Mouse (Mus musculus): ENCODE data around the gene Lpcat4. TPM values are rescaled to one million over a fixed set of nuclear protein-coding genes. Genes with fewer than 3 reads are reported as not detected.
A peak's percentile ranks its signal among the peaks of the same experiment; 100 is the strongest.

Lpcat4 gene
- polyA plus RNA-seq, 1 experiment = 28.3 TPM

- no peak overlapping the region for H3K27ac ChIP-seq (ENCODE audit: control insufficient read depth, insufficient read depth, low read depth, low read length, poor library complexity)
- TF ChIP-seq POLR2A (IDR thresholded peaks at IDR 0.05; ENCODE audit: borderline replicate concordance, control insufficient read depth, low read depth, low read length) (no peak), CTCF (IDR thresholded peaks at IDR 0.05; ENCODE audit: control insufficient read depth, insufficient read depth, low read length) (no peak)
- H3K4me1 ChIP-seq (ENCODE audit: control insufficient read depth, insufficient read depth, low read length) = no peaks in the 10 kb centered on the region; the same call in 1 of the 2 replicates
- WGBS = 89% methylated on average over 6 of the region's 6 CpGs
- H3K4me3 ChIP-seq (replicated peaks; ENCODE audit: control insufficient read depth, low read depth, low read length) = no peak overlapping the region
These were observed 6.9 kb downstream of the Lpcat4 start for GRCm38 (mm10) chr2:112246193-112246592.

DNA sequence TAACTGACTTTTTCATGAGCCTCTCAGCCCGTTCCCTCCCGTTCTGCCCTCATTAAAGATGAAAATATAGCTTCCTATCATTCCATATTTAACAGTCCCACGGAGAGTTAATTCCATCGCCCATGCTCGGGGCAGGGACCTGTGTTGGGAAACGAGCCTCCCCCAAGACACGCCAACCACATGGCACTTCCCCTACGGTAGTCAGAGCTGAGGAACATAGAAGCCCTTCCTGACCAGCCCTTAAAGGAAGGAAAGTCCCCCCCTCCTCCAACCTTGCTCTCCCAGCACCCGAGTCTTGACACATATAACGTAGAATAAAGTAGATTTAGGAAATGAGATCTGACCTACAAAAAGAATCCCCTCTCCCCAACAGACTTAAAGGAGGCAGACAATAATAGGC, 8.1 kb downstream of the Lpcat4 start:
- 14% methylated on average over 10 of the region's 10 CpGs for WGBS
- TF ChIP-seq CTCF (IDR thresholded peaks at IDR 0.05; ENCODE audit: control insufficient read depth, insufficient read depth, low read length) = no peak
- no peak for TF ChIP-seq POLR2A (IDR thresholded peaks at IDR 0.05; ENCODE audit: borderline replicate concordance, control insufficient read depth, low read depth, low read length)
- H3K27ac ChIP-seq (ENCODE audit: control insufficient read depth, insufficient read depth, low read depth, low read length, poor library complexity) = no peak overlapping the region
- no peak overlapping the region for H3K4me3 ChIP-seq (replicated peaks; ENCODE audit: control insufficient read depth, low read depth, low read length)
- no peaks in the 10 kb centered on the region for H3K4me1 ChIP-seq (ENCODE audit: control insufficient read depth, insufficient read depth, low read length)

DNA sequence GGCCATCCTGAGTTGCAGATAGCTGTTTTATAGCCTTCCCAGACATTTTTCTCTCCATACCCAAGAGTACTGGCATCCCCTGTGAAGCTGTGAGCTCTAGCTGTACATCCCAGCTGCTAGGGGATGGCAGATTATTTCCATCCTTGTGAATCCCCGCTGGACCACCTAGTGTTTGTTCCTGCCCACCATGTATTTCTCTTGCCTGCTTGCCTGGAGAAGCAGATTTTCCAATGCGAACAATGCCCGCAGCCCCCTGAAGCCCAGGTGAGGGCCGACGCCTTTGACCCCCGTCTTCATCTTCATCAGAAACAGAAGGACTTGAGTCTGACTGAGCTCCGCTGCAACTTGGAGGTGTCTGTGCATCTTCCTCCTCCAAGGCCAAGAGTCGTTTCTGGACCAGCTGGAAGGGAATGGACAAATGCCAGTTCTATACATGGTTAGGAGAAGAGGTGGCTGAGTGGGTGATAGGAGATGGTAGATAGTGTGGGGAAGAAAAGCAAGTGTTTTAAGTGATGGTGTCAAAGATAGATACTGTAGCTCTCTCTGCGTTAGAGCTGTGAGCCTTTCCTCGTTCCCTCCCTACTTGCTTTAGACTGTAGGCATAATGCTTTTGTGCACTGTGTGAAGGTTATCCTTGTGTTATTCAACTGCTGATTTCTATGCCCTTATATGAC, 10.6 kb downstream of the Lpcat4 start:
- TF ChIP-seq CTCF (IDR thresholded peaks at IDR 0.05; ENCODE audit: control insufficient read depth, insufficient read depth, low read length) (no peak), POLR2A (IDR thresholded peaks at IDR 0.05; ENCODE audit: borderline replicate concordance, control insufficient read depth, low read depth, low read length) (no peak)
- no peaks in the 10 kb centered on the region for H3K4me1 ChIP-seq (ENCODE audit: control insufficient read depth, insufficient read depth, low read length)
- WGBS = 87% methylated on average over 10 of the region's 10 CpGs
- no peak overlapping the region for H3K27ac ChIP-seq (ENCODE audit: control insufficient read depth, insufficient read depth, low read depth, low read length, poor library complexity)
- no peak overlapping the region for H3K4me3 ChIP-seq (replicated peaks; ENCODE audit: control insufficient read depth, low read depth, low read length)

- TF ChIP-seq POLR2A (IDR thresholded peaks at IDR 0.05; ENCODE audit: borderline replicate concordance, control insufficient read depth, low read depth, low read length) (no peak), CTCF (IDR thresholded peaks at IDR 0.05; ENCODE audit: control insufficient read depth, insufficient read depth, low read length) (no peak)
- H3K27ac ChIP-seq (ENCODE audit: control insufficient read depth, insufficient read depth, low read depth, low read length, poor library complexity) = no peak overlapping the region
- WGBS = 62% methylated on average over 7 of the region's 7 CpGs
- H3K4me1 ChIP-seq (ENCODE audit: control insufficient read depth, insufficient read depth, low read length) = no peaks in the 10 kb centered on the region; the same call in 1 of the 2 replicates
- no peak overlapping the region for H3K4me3 ChIP-seq (replicated peaks; ENCODE audit: control insufficient read depth, low read depth, low read length)
These were observed 15.6 kb downstream of the Lpcat4 start for GRCm38 (mm10) chr2:112254675-112255515.

DNA sequence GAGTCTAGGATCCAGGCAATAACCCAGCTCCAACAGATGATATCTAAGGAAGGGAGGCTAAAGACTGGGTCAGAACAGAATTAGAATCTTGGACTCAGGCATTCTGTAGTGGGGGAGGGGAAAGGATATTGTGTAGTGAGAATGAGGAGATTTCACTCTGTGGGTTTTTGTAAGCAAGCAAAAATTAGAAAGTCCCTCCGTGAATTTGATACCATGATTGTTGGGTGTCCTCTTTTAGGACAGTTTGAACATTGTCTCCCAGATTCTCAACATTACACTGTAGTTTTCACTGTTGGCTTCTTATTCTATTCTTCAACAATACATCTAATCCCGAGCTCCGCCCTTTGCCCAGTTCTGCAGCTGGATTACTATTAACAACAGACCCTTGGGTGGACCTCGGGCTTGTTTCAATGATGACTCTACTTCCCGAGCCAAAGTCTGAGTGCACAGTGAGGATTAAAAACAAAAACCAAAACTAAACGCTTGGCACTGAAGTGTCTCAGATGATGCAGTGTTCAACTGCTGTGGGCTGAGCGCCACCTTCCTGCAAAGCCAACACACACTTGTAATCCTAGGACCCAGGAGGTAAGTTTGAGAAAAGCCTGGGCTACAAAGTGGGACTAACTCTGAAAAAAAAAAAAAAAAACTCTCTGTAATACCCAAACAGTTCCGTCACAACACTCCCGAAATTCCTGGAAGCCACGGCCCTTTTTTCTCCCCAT, 20.1 kb downstream of the Lpcat4 start, which contains the start of gene Nutm1:
Gene Nutm1 (minus strand): TSS at position 51 of the 722 bp plus-strand sequence.
- H3K27ac ChIP-seq (ENCODE audit: control insufficient read depth, insufficient read depth, low read depth, low read length, poor library complexity) = no peak within 1 kb of the TSS
- WGBS = 46% methylated on average over 10 of the region's 10 CpGs
- TF ChIP-seq POLR2A (IDR thresholded peaks at IDR 0.05; ENCODE audit: borderline replicate concordance, control insufficient read depth, low read depth, low read length) (no peak), CTCF (IDR thresholded peaks at IDR 0.05; ENCODE audit: control insufficient read depth, insufficient read depth, low read length) (peak; percentile 61)
- no peaks in the 10 kb centered on the region; the same call in 1 of the 2 replicates for H3K4me1 ChIP-seq (ENCODE audit: control insufficient read depth, insufficient read depth, low read length)
- H3K4me3 ChIP-seq (replicated peaks; ENCODE audit: control insufficient read depth, low read depth, low read length) = no peak within 1 kb of the TSS

- H3K4me3 ChIP-seq (replicated peaks; ENCODE audit: control insufficient read depth, low read depth, low read length) = peak within 1 kb of the TSS; percentile 74
- TF ChIP-seq POLR2A (IDR thresholded peaks at IDR 0.05; ENCODE audit: borderline replicate concordance, control insufficient read depth, low read depth, low read length) (peak; percentile 79), CTCF (IDR thresholded peaks at IDR 0.05; ENCODE audit: control insufficient read depth, insufficient read depth, low read length) (peak; percentile 67)
- WGBS = under 1% methylated on average over 36 of the region's 36 CpGs
- H3K27ac ChIP-seq (ENCODE audit: control insufficient read depth, insufficient read depth, low read depth, low read length, poor library complexity) = 0 out of 2 replicates have a peak within 1 kb of the TSS, but pooled peaks have one; percentile 16
- H3K4me1 ChIP-seq (ENCODE audit: control insufficient read depth, insufficient read depth, low read length) = no peaks in the 10 kb centered on the region
These were observed 22.7 kb downstream of the Lpcat4 start, which contains the start of gene Nop10 for GRCm38 (mm10) chr2:112261748-112262653. Gene Nop10, plus strand, starts transcription at chr2:112261926.

DNA sequence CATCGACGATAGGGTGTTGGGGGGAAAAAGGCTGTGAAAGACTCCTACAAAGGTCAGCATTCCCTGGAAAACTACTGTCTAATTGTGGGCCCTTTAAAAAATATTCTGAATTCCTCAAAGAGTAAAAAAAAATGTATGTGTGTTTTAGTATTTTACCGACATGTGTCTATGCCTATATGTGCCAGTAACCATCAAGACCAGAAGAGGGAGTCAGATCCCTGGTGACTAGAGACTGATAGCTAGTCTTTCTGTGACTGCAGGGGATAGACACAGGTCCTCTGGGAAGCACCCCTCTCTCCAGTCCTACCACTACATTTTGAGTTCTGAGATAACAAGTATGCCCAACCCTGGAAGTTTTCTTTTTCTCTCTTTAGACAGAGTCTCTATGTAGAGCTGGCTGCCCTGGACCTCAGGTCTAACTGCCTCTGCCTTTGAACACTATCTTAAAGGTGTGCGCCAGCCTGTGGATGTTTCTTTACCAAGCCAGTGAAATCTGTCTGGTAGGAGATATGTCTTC, 23.6 kb downstream of the Lpcat4 start:
- no peak overlapping the region for H3K27ac ChIP-seq (ENCODE audit: control insufficient read depth, insufficient read depth, low read depth, low read length, poor library complexity)
- 24% methylated on average over 4 of the region's 4 CpGs for WGBS
- 0 out of 2 replicates have a peak, but pooled peaks have one; percentile 12 for TF ChIP-seq CTCF (IDR thresholded peaks at IDR 0.05; ENCODE audit: control insufficient read depth, insufficient read depth, low read length)
- TF ChIP-seq POLR2A (IDR thresholded peaks at IDR 0.05; ENCODE audit: borderline replicate concordance, control insufficient read depth, low read depth, low read length) = no peak
- H3K4me3 ChIP-seq (replicated peaks; ENCODE audit: control insufficient read depth, low read depth, low read length) = no peak overlapping the region
- H3K4me1 ChIP-seq (ENCODE audit: control insufficient read depth, insufficient read depth, low read length) = no peaks in the 10 kb centered on the region

Data from bone marrow, adult 2 months (tissue).